Mouse (Mus musculus): ENCODE measurements around the gene Rap1gap. TPM values are rescaled to one million over a fixed set of nuclear protein-coding genes. Genes with fewer than 3 reads are reported as not detected.

The Rap1gap gene
- polyA plus RNA-seq, 1 experiment from 2014 or later = 25.5 TPM

GRCm38 (mm10) chr4:137771749-137772148 lies 107.2 kb downstream of the Rap1gap start:
- Histone ChIP-seq H3K9me3 (replicated peaks; ENCODE audit: control insufficient read depth, low read length) (no peaks in the 10 kb centered on the region), H3K27ac (ENCODE audit: low read depth, low read length) (no peak overlapping the region), H3K27me3 (replicated peaks; ENCODE audit: control insufficient read depth, insufficient read depth, low read length) (no peaks in the 10 kb centered on the region), H3K4me1 (ENCODE audit: control insufficient read depth, insufficient read depth, low read length) (no peaks in the 10 kb centered on the region), H3K36me3 (ENCODE audit: control insufficient read depth, insufficient read depth, low read length) (no peaks in the 10 kb centered on the region), H3K4me3 (ENCODE audit: low read depth, low read length) (no peak overlapping the region), H3K9ac (ENCODE audit: low read length) (no peak overlapping the region), H3K4me2 (ENCODE audit: low read length) (no peak overlapping the region)
- no peak for DNase-seq (ENCODE audit: low spot score)
- ATAC-seq = no peak
- 82% methylated on average over 3 of the region's 3 CpGs for WGBS

GRCm38 (mm10) chr4:137772438-137773056 lies 108.0 kb downstream of the Rap1gap start:
- no peaks in the 10 kb centered on the region for H3K9me3 ChIP-seq (replicated peaks; ENCODE audit: control insufficient read depth, low read length)
- WGBS = 94% methylated on average over 16 of the region's 16 CpGs
- no peak overlapping the region for H3K27ac ChIP-seq (ENCODE audit: low read depth, low read length)
- ATAC-seq = no peak
- H3K4me1 ChIP-seq (ENCODE audit: control insufficient read depth, insufficient read depth, low read length) = no peaks in the 10 kb centered on the region
- no peak overlapping the region for H3K9ac ChIP-seq (ENCODE audit: low read length)
- no peak overlapping the region for H3K4me2 ChIP-seq (ENCODE audit: low read length)
- H3K27me3 ChIP-seq (replicated peaks; ENCODE audit: control insufficient read depth, insufficient read depth, low read length) = no peaks in the 10 kb centered on the region
- DNase-seq (ENCODE audit: low spot score) = no peak
- H3K36me3 ChIP-seq (ENCODE audit: control insufficient read depth, insufficient read depth, low read length) = no peaks in the 10 kb centered on the region
- no peak overlapping the region for H3K4me3 ChIP-seq (ENCODE audit: low read depth, low read length)

DNA sequence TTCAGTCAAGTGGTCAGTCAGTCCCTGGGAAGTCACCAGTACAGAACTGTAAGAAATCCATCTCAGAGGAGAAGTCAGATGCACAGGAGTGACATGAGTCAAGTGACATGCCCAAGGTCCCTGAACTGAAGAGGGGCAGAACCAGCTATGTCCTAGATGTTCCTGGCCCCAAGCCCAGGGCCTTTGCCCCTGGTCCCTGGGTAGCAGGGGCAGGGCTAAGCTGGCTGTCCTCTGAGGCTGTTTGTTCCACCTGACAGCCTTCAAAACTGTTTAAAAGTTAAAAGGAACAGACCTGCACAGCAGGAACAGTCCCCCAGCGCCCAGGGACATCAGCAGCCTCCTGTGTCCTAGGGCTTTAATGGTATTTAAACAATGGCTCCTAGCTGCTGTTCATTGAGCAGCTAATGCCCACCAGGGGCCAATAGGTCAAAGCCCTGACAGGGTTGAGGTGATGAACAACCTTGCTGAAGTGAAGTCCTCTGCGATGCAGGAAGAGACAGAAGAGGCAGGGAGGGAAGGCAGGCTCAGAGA lies 108.9 kb downstream of the Rap1gap start:
- no peak for DNase-seq (ENCODE audit: low spot score)
- Histone ChIP-seq H3K9me3 (replicated peaks; ENCODE audit: control insufficient read depth, low read length) (no peaks in the 10 kb centered on the region), H3K36me3 (ENCODE audit: control insufficient read depth, insufficient read depth, low read length) (no peaks in the 10 kb centered on the region), H3K4me1 (ENCODE audit: control insufficient read depth, insufficient read depth, low read length) (no peaks in the 10 kb centered on the region), H3K4me3 (ENCODE audit: low read depth, low read length) (no peak overlapping the region), H3K27me3 (replicated peaks; ENCODE audit: control insufficient read depth, insufficient read depth, low read length) (no peaks in the 10 kb centered on the region), H3K27ac (ENCODE audit: low read depth, low read length) (no peak overlapping the region), H3K4me2 (ENCODE audit: low read length) (no peak overlapping the region), H3K9ac (ENCODE audit: low read length) (no peak overlapping the region)
- no peak for ATAC-seq
- 13% methylated on average over 2 of the region's 2 CpGs for WGBS

DNA sequence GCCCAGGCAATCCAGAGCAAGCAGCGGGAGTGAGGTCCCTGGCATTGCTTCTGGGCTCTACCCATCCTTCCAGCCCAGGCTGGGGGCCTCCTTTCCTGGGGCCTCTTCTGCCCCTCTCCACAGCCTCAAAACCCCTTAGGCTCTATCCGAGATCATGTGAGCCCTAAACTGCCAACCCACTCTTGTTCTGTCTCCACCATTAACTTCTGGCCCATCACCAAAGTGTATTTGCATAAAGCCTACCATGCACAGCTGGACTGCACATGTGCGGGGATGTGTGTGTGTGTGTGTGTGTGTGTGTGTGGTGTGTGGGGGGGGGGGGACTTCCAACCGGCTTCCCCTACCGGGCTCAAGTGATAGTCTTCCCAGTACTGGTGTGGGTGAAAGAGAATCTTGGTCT lies 109.5 kb downstream of the Rap1gap start:
- DNase-seq (ENCODE audit: low spot score) = no peak
- Histone ChIP-seq H3K36me3 (ENCODE audit: control insufficient read depth, insufficient read depth, low read length) (no peaks in the 10 kb centered on the region), H3K27me3 (replicated peaks; ENCODE audit: control insufficient read depth, insufficient read depth, low read length) (no peaks in the 10 kb centered on the region), H3K27ac (ENCODE audit: low read depth, low read length) (no peak overlapping the region), H3K4me2 (ENCODE audit: low read length) (no peak overlapping the region), H3K9me3 (replicated peaks; ENCODE audit: control insufficient read depth, low read length) (no peaks in the 10 kb centered on the region), H3K9ac (ENCODE audit: low read length) (no peak overlapping the region), H3K4me1 (ENCODE audit: control insufficient read depth, insufficient read depth, low read length) (no peaks in the 10 kb centered on the region), H3K4me3 (ENCODE audit: low read depth, low read length) (no peak overlapping the region)
- no peak for ATAC-seq
- 69% methylated on average over 5 of the region's 5 CpGs for WGBS

DNA sequence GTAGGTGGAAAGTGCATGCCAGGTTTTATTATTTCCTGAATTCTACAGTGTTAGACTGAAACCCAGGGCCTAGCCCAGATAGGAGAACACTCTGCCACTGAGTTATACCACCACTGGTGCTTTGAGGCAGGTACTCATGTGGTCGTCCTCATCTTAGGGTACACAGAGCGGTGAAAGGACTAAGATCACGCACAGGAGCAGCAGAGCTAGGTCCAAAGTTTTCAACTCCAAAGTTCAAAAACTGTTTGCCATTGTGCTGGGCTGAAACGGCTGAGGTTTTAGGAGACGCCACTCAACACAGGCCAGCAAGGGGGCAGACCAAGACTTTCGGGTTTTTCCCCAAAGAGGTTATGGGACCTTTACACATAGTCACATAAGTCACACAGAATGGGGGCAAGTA lies 110.0 kb downstream of the Rap1gap start:
- 83% methylated on average over 6 of the region's 6 CpGs for WGBS
- Histone ChIP-seq H3K36me3 (ENCODE audit: control insufficient read depth, insufficient read depth, low read length) (no peaks in the 10 kb centered on the region), H3K4me1 (ENCODE audit: control insufficient read depth, insufficient read depth, low read length) (no peaks in the 10 kb centered on the region), H3K27me3 (replicated peaks; ENCODE audit: control insufficient read depth, insufficient read depth, low read length) (no peaks in the 10 kb centered on the region), H3K9me3 (replicated peaks; ENCODE audit: control insufficient read depth, low read length) (no peaks in the 10 kb centered on the region), H3K4me2 (ENCODE audit: low read length) (no peak overlapping the region), H3K9ac (ENCODE audit: low read length) (no peak overlapping the region), H3K27ac (ENCODE audit: low read depth, low read length) (no peak overlapping the region), H3K4me3 (ENCODE audit: low read depth, low read length) (no peak overlapping the region)
- no peak for DNase-seq (ENCODE audit: low spot score)
- no peak for ATAC-seq

GRCm38 (mm10) chr4:137777866-137778265 lies 113.3 kb downstream of the Rap1gap start:
- Histone ChIP-seq H3K9ac (ENCODE audit: low read length) (no peak overlapping the region), H3K27me3 (replicated peaks; ENCODE audit: control insufficient read depth, insufficient read depth, low read length) (no peaks in the 10 kb centered on the region), H3K4me3 (ENCODE audit: low read depth, low read length) (no peak overlapping the region), H3K27ac (ENCODE audit: low read depth, low read length) (no peak overlapping the region), H3K9me3 (replicated peaks; ENCODE audit: control insufficient read depth, low read length) (no peaks in the 10 kb centered on the region), H3K4me1 (ENCODE audit: control insufficient read depth, insufficient read depth, low read length) (no peaks in the 10 kb centered on the region), H3K4me2 (ENCODE audit: low read length) (no peak overlapping the region), H3K36me3 (ENCODE audit: control insufficient read depth, insufficient read depth, low read length) (no peaks in the 10 kb centered on the region)
- ATAC-seq (no peak), DNase-seq (ENCODE audit: low spot score) (no peak)
- WGBS = 90% methylated on average over 4 of the region's 4 CpGs

DNA sequence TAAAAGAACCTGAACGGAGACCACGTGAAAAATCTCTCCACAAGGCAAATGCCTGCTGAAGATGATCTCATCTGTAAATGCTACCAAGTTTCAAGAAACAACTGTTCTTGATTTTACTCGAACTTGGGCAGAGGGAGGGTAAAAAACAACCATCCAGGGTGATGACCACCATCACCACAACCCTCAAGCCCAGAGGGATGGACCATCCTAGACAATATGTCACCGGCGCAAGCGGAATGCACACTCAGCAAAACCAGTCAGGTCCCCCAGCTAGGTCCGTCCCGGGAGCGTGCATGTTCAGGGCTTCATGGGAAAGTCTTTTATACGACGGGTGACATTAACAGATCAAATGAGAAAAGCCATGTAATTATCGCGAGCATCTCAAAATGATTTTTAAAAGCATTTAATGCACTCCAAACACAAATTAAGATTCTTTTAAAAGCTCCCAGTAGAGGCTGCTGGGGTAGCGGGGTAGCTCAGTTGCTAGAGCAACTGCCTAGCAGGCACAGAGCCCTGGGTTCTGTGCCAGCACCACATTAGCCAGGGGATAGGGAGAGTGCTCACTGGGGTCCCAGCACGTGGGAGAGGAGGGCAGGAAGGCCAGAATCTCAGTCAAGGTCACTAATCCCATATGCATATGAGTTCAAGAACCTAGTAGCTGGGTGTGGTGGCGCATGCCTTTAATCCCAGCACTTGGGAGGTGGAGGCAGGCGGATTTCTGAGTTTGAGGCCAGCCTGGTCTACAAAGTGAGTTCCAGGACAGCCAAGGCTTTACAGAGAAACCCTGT lies 114.1 kb downstream of the Rap1gap start:
- no peaks in the 10 kb centered on the region for H3K27me3 ChIP-seq (replicated peaks; ENCODE audit: control insufficient read depth, insufficient read depth, low read length)
- H3K9me3 ChIP-seq (replicated peaks; ENCODE audit: control insufficient read depth, low read length) = no peaks in the 10 kb centered on the region
- DNase-seq (ENCODE audit: low spot score) (no peak), ATAC-seq (no peak)
- no peak overlapping the region for H3K27ac ChIP-seq (ENCODE audit: low read depth, low read length)
- no peak overlapping the region for H3K9ac ChIP-seq (ENCODE audit: low read length)
- H3K4me3 ChIP-seq (ENCODE audit: low read depth, low read length) = no peak overlapping the region
- no peak overlapping the region for H3K4me2 ChIP-seq (ENCODE audit: low read length)
- 78% methylated on average over 17 of the region's 17 CpGs for WGBS
- peaks cover under 1% of the 10 kb centered on the region; the same call in 1 of the 2 replicates for H3K4me1 ChIP-seq (ENCODE audit: control insufficient read depth, insufficient read depth, low read length)
- H3K36me3 ChIP-seq (ENCODE audit: control insufficient read depth, insufficient read depth, low read length) = no peaks in the 10 kb centered on the region

Data from forebrain, embryonic 14.5 days (tissue).